9 mouse cellular contexts compared by ENCODE assay signal in the genomic region with DNA sequence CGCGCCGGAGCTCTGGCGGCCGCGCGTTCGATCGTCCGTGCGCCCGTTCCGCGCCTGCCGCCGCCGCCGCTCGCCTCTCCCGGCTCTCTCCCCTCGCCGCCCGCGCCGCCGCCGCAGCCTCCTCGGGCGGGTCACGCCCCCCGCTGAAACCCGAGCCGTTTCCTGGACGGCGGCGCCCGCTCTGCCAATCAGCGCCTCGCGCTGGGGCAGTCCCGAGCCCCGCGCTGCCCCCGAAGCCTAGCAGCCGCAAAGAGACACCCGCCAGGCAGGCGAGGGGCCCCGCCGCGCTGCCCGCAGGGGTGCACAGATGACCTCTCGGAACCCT.
DNase-seq lines count a peak whose midpoint lies in the region; ATAC-seq and TF ChIP-seq lines count a peak whose summit lies in the region.
"Had no signal": no experiment of that assay in that cellular context is flagged by ENCODE, and none has a peak within 500 bp of the region (broad histone marks: within the 10 kb centered on the region; RNA-seq: fewer than 3 reads in every experiment).

No protein-coding gene starts in this region.

- H3K27ac ChIP-seq in spleen, adult 2 months (ENCODE audit: insufficient read depth, low read length): no peak overlapping the region
- H3K27ac ChIP-seq in forebrain, embryonic 10.5 days: peak overlapping the region; percentile 94
- H3K27ac ChIP-seq in heart, embryonic 14.5 days (replicated peaks in 1 of 2; ENCODE audit: control insufficient read depth in 1 of 2, insufficient read depth in 1 of 2, low read depth in 2 of 2, low read length in 2 of 2): peak overlapping the region; percentile 60 to 78
- peak overlapping the region; percentile 94 for H3K27ac ChIP-seq in kidney, embryonic 15.5 days
- H3K27ac ChIP-seq in lung, embryonic 15.5 days: peak overlapping the region; percentile 95
- H3K27ac ChIP-seq: macrophage had no signal

- no peaks in the 10 kb centered on the region for H3K4me1 ChIP-seq in spleen, adult 2 months (ENCODE audit: control insufficient read depth, insufficient read depth, insufficient read length)
- peaks cover 99% of the 10 kb centered on the region for H3K4me1 ChIP-seq in forebrain, embryonic 10.5 days
- H3K4me1 ChIP-seq in heart, embryonic 14.5 days (ENCODE audit: control insufficient read depth in 2 of 2, insufficient read depth in 2 of 2, low read length in 2 of 2): peaks cover 15 to 17% of the 10 kb centered on the region in 2 experiments
- peaks cover 56% of the 10 kb centered on the region for H3K4me1 ChIP-seq in kidney, embryonic 15.5 days
- H3K4me1 ChIP-seq in lung, embryonic 15.5 days: peaks cover 11% of the 10 kb centered on the region

- H3K4me2 ChIP-seq in heart, embryonic 14.5 days (ENCODE audit: low read length): peak overlapping the region; percentile 96
- H3K4me2 ChIP-seq in kidney, embryonic 15.5 days: peak overlapping the region; percentile 86
- peak overlapping the region; percentile 72 for H3K4me2 ChIP-seq in lung, embryonic 15.5 days

- peak overlapping the region; percentile 85 for H3K9ac ChIP-seq in heart, embryonic 14.5 days (ENCODE audit: low read length)
- H3K9ac ChIP-seq in kidney, embryonic 15.5 days: peak overlapping the region; percentile 82
- peak overlapping the region; percentile 77 for H3K9ac ChIP-seq in lung, embryonic 15.5 days

- no peaks in the 10 kb centered on the region for H3K36me3 ChIP-seq in spleen, adult 2 months (ENCODE audit: control insufficient read depth, insufficient read depth, low read length)
- H3K36me3 ChIP-seq in forebrain, embryonic 10.5 days (replicated peaks): peaks cover 8% of the 10 kb centered on the region
- H3K36me3 ChIP-seq in heart, embryonic 14.5 days (ENCODE audit: control insufficient read depth, insufficient read depth, low read length): peaks cover 4% of the 10 kb centered on the region; the same call in 1 of the 2 replicates
- peaks cover 9% of the 10 kb centered on the region for H3K36me3 ChIP-seq in kidney, embryonic 15.5 days
- H3K36me3 ChIP-seq in lung, embryonic 15.5 days: 0 out of 2 replicates have a peak, but pooled peaks cover 3% of the 10 kb centered on the region

- no peak for DNase-seq in spleen, adult 2 months (ENCODE audit: low read depth in 1 of 2, low spot score in 2 of 2)
- DNase-seq in spleen, adult 12 weeks (ENCODE audit: low spot score): no peak
- DNase-seq in forebrain, embryonic 10.5 days (ENCODE audit: extremely low spot score, low spot score): peak; percentile 83
- DNase-seq in ovary, postnatal 14 days (ENCODE audit: low spot score): peak; percentile 83
- peak; percentile 79 for DNase-seq in urinary bladder, postnatal 25 days (ENCODE audit: low spot score)

- TF ChIP-seq CTCF in spleen, adult 2 months (IDR thresholded peaks at IDR 0.05; ENCODE audit: extremely low read depth, insufficient read depth, insufficient read length, insufficient replicate concordance): no peak

- H3K9me3 ChIP-seq in forebrain, embryonic 10.5 days: no peaks in the 10 kb centered on the region
- no peaks in the 10 kb centered on the region for H3K9me3 ChIP-seq in heart, embryonic 14.5 days (ENCODE audit: control insufficient read depth, low read length)
- H3K9me3 ChIP-seq in kidney, embryonic 15.5 days (replicated peaks): no peaks in the 10 kb centered on the region
- H3K9me3 ChIP-seq in lung, embryonic 15.5 days: no peaks in the 10 kb centered on the region

- 2% methylated on average over 39 of the region's 52 CpGs for WGBS in spleen, adult 2 months
- 1% methylated on average over 51 of the region's 52 CpGs for WGBS in forebrain, embryonic 10.5 days
- WGBS in heart, embryonic 14.5 days: under 1% methylated on average over 46 of the region's 52 CpGs
- WGBS in kidney, embryonic 15.5 days: under 1% methylated on average over 52 of the region's 52 CpGs
- WGBS in lung, embryonic 15.5 days: under 1% methylated on average over 47 of the region's 52 CpGs

- H3K4me3 ChIP-seq in spleen, adult 2 months (ENCODE audit: extremely low read depth, insufficient read depth, insufficient read length): peak overlapping the region; percentile 25; the same call in 1 of the 2 replicates
- H3K4me3 ChIP-seq in forebrain, embryonic 10.5 days: peak overlapping the region; percentile 95
- H3K4me3 ChIP-seq in heart, embryonic 14.5 days (ENCODE audit: control insufficient read depth in 1 of 2, insufficient read depth in 1 of 2, low read depth in 1 of 2, low read length in 2 of 2): peak overlapping the region; percentile 76 to 78
- peak overlapping the region; percentile 81 for H3K4me3 ChIP-seq in kidney, embryonic 15.5 days (replicated peaks)
- H3K4me3 ChIP-seq in lung, embryonic 15.5 days: peak overlapping the region; percentile 75

- H3K27me3 ChIP-seq in spleen, adult 2 months (ENCODE audit: control insufficient read depth, insufficient read depth, low read length): peaks cover 12% of the 10 kb centered on the region
- peaks cover 91% of the 10 kb centered on the region for H3K27me3 ChIP-seq in forebrain, embryonic 10.5 days (ENCODE audit: poor library complexity, severe bottlenecking)
- peaks cover 5% of the 10 kb centered on the region; the same call in 1 of the 2 replicates for H3K27me3 ChIP-seq in heart, embryonic 14.5 days (ENCODE audit: control insufficient read depth, insufficient read depth, low read length)
- H3K27me3 ChIP-seq in kidney, embryonic 15.5 days: no peaks in the 10 kb centered on the region
- no peaks in the 10 kb centered on the region for H3K27me3 ChIP-seq in lung, embryonic 15.5 days

- ATAC-seq in heart, embryonic 14.5 days (ENCODE audit: insufficient number of reproducible peaks, insufficient read depth, low FRiP score, low read depth): peak; percentile 85
- ATAC-seq in kidney, embryonic 15.5 days (replicated peaks; ENCODE audit: low FRiP score): peak; percentile 92
- ATAC-seq in lung, embryonic 15.5 days (ENCODE audit: borderline replicate concordance, extremely low read depth, low FRiP score, low TSS enrichment): peak; percentile 92

- TF ChIP-seq POLR2A in spleen, adult 2 months (IDR thresholded peaks at IDR 0.05; ENCODE audit: low read depth, low read length): no peak

Comparison
In these comparisons a context has a peak if more than half of its experiments do, and no peak if none do; other contexts are left out.
1. DNase-seq: peak in forebrain, embryonic 10.5 days (single experiment), ovary, postnatal 14 days (single experiment) and urinary bladder, postnatal 25 days (single experiment); none in spleen, adult 2 months (0 of 2) and spleen, adult 12 weeks (single experiment).
2. H3K4me3 ChIP-seq: peak in every context shown above with its lines; median percentile 95 in forebrain, embryonic 10.5 days; 81 in kidney, embryonic 15.5 days; 77 in heart, embryonic 14.5 days; 75 in lung, embryonic 15.5 days; 25 in spleen, adult 2 months.
3. Peak in every context shown above with its lines, with median percentiles within 50 percentile points of each other: ATAC-seq, H3K4me2 ChIP-seq and H3K9ac ChIP-seq.